Mouse (Mus musculus) liver, postnatal 0 days (tissue): ENCODE results near the gene Zeb2.

Source experiments
- CTCF ChIP-seq: sonication (generic); IDR thresholded peaks from 2 replicates; pipeline ENCODE4 v1.5.1; 2016; ENCODE audit warnings: antibody characterized with exemption, low read depth
- EP300 ChIP-seq: IDR thresholded peaks from 2 replicates; pipeline ENCODE4 v1.6.1; 2016; ENCODE audit warnings: antibody characterized with exemption, low read depth, mild to moderate bottlenecking

DNA sequence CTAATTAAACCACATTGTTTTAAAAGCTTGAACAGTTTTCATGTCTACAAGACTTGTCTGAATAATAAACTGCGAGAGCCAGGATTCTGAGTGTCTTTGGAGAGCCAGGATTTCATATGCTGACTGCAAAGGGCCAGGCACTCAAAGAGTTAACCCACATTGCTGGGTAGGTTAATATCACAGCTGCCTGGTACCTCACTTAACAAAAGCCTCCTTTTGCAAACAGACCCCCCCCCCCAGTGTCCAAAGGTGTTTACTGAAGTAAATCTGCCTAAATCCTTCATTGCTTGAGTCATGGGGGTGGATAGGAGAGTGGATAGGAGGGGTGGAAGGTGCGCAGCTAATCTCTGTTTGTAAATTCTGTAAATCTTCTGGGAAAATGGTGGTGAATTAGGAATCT, 15.6 kb downstream of the Zeb2 start:
- no peak for TF ChIP-seq EP300
- TF ChIP-seq CTCF, result no peak
